Mouse (Mus musculus) layer of hippocampus, postnatal 14 days (tissue): ENCODE measurements around the gene Slc22a1. TPM values are rescaled to one million over a fixed set of nuclear protein-coding genes. Genes with fewer than 3 reads are reported as not detected.

Experiments used
- DNase-seq, 2 experiments: peaks; one replicate each; pipeline ENCODE4 v3.0.0; 2021 to 2022; ENCODE audit warnings: low spot score in 2 of 2, mixed read lengths in 1 of 2
- long read RNA-seq, 2 experiments: library from polyadenylated mRNA; stranded (forward); transcript quantifications; one replicate each; pipeline ENCODE4 v2.0.0; 2021
- total RNA-seq, 2 experiments: library from RNA; stranded (reverse); gene quantifications; 2 replicates each; pipeline ENCODE4 v1.2.3; 2021

Slc22a1 gene
- total RNA-seq = not detected
- long read RNA-seq, experiment 1 = 0 reads
- long read RNA-seq, experiment 2 = 0 reads

GRCm38 (mm10) chr17:12675646-12676045 is at the start of gene Slc22a1:
TSS of gene Slc22a1 (minus strand) at chr17:12675829.
- DNase-seq = no peak

GRCm38 (mm10) chr17:12724767-12725744 is 49.4 kb upstream of the Slc22a1 start:
- peak; percentile 26 to 37 for DNase-seq

- no peak for DNase-seq
Measured at GRCm38 (mm10) chr17:12723986-12724766, 48.5 kb upstream of the Slc22a1 start.

GRCm38 (mm10) chr17:12722622-12723021 is 47.0 kb upstream of the Slc22a1 start:
- no peak for DNase-seq

- no peak for DNase-seq
Measured at GRCm38 (mm10) chr17:12721118-12721886, 45.7 kb upstream of the Slc22a1 start.

GRCm38 (mm10) chr17:12718251-12718650 is 42.6 kb upstream of the Slc22a1 start:
- DNase-seq = no peak

GRCm38 (mm10) chr17:12717445-12717844 is 41.8 kb upstream of the Slc22a1 start:
- no peak for DNase-seq

GRCm38 (mm10) chr17:12715032-12715431 is 39.4 kb upstream of the Slc22a1 start:
- no peak for DNase-seq

- no peak for DNase-seq
Measured at GRCm38 (mm10) chr17:12714080-12714561, 38.5 kb upstream of the Slc22a1 start.

- DNase-seq = no peak
Measured at GRCm38 (mm10) chr17:12712993-12713392, 37.4 kb upstream of the Slc22a1 start.

- DNase-seq = no peak
Measured at GRCm38 (mm10) chr17:12712191-12712590, 36.6 kb upstream of the Slc22a1 start.

- DNase-seq = no peak
Measured at GRCm38 (mm10) chr17:12710976-12711375, 35.3 kb upstream of the Slc22a1 start.

- no peak for DNase-seq
Measured at GRCm38 (mm10) chr17:12710050-12710780, 34.6 kb upstream of the Slc22a1 start.

GRCm38 (mm10) chr17:12708398-12708797 is 32.8 kb upstream of the Slc22a1 start:
- DNase-seq = no peak

- no peak for DNase-seq
Measured at GRCm38 (mm10) chr17:12706590-12707049, 31.0 kb upstream of the Slc22a1 start.

GRCm38 (mm10) chr17:12702901-12703300 is 27.3 kb upstream of the Slc22a1 start:
- no peak for DNase-seq

GRCm38 (mm10) chr17:12700373-12700772 is 24.7 kb upstream of the Slc22a1 start:
- DNase-seq = no peak

- DNase-seq = no peak
Measured at GRCm38 (mm10) chr17:12691899-12692298, 16.3 kb upstream of the Slc22a1 start.

- peak; percentile 18 to 49 for DNase-seq
Measured at GRCm38 (mm10) chr17:12689537-12689936, 13.9 kb upstream of the Slc22a1 start.
